Mouse (Mus musculus) CD8-positive naive resting alpha-beta T cell, adult 2 months (primary cell): ENCODE data around the gene Btf3.

Experiments used
- DNase-seq, 2 experiments: peaks; one replicate each; pipeline ENCODE4 v3.0.0; 2022; ENCODE audit warnings: low read depth in 2 of 2, low spot score in 2 of 2

The Btf3 gene

GRCm38 (mm10) chr13:98316480-98317245, at the start of gene Btf3:
Gene Btf3 (minus strand): TSS chr13:98317006.
- peak; percentile 80 to 81 for DNase-seq

DNA sequence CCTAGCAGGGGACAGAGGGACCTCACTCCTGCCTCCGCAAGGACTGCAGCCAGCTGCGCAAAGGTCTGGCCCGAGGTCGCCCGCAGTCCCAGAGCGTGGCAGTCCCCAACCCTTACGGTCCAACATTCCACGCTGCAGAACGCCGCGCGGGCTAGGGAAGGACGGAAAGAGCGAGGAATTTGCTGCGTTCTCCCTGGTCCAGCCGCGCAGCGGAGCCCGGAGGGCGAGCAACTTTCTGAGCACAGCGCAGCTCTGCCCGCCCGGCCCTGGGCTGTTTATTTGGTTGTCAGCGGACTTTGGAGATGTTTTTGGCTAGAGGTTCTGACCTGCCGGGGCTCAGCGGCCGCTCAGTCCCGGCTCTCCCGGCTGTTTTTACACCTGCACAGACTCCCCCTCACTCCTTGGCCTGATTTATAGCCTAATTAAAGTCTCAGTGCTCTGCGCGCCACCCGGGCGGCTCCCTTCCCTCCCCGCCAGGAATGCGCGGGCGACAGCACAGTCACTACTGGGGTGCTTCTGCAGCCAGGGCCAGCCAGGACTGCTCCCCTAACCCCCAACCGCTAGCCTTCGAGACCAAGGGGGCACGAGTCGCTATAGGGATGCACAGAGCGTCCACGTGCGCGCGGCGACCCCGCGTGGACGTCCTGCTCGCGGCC, 49.1 kb upstream of the Btf3 start:
- no peak for DNase-seq

DNA sequence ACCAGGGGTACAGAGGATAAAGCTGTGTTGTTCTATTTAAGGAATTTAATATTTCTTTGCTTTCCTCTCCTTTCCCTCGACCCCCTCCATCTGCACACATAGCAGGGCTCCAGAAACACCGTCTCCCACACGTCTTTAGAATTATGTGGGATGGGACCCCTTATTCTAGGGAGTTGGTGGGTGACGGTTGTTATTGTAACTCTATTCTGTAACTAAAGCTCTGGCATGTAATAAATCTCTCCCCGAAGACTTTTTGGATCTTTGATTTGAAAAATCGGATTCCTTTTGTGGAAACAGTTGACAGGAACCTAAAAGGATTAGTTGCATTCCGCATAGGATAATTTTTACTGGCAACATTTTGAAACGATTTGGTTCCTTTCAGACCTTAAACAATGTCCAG, 48.3 kb upstream of the Btf3 start:
- no peak for DNase-seq

- no peak for DNase-seq
These were observed 46.2 kb upstream of the Btf3 start for GRCm38 (mm10) chr13:98363046-98363445.

- no peak for DNase-seq
These were observed 44.4 kb upstream of the Btf3 start for GRCm38 (mm10) chr13:98361161-98361560.

DNA sequence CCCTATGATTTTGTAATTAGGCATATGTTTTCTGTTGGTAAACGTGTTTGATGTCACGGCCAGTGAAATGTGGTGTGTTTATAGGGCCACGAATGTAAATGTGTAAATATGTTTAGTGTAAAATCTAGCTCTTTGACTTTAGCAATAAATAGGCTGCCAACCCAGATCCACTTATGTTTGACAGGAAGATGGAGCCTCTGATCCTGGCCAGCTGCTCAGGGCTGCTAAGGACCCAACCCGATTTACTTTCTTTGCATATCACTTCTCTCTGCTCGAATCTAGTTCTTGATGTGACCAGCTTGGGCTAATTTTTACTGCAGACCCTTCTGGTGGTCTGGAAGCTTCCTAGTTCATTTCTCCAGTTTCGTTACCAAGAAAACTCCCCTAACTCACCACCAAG, 43.6 kb upstream of the Btf3 start:
- no peak for DNase-seq

DNA sequence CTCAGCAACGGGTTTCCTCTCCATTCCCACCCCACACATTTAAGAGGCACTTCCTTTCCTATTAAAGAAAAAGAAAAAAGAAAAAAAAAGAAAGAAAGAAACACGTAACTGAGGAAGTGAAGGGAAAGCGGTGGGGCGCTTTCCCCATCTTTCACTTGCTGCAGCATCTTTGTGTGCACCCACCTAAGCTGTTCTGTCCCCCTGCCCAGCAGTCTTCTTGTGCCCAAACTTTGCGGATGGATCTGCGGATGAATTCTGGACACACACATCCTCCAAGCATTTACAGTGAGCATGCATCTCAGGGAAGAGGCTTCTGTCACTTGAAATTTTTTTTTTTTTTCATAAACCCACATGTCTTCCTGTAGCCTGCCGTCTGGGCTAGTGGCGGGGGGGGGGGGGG, 42.5 kb upstream of the Btf3 start:
- DNase-seq: no peak

GRCm38 (mm10) chr13:98358424-98359181, 41.8 kb upstream of the Btf3 start:
- no peak for DNase-seq

- no peak for DNase-seq
These were observed 40.9 kb upstream of the Btf3 start for GRCm38 (mm10) chr13:98357433-98358423.

DNA sequence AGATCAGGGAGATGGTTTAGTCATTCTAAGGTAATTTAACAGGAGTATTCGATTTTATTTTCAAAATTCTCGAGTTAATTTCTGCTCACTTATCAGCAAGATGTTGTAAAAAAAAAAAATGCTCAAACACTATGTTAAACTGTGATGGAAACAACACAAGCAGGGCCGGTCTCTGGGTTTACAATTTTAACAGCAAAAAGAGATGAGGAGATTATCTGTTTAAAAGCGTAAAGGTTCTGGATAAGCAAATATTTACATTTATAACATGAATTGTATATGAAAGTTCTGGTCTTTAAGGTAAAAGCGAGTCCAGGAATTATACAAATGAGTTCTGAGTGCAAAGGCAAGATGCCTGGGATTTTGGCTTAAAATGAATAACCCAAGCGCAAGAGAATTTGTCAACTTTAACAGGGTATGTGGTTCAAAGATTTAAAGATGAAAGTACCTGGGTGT, 40.2 kb upstream of the Btf3 start:
- DNase-seq: no peak

GRCm38 (mm10) chr13:98356176-98356972, 39.6 kb upstream of the Btf3 start:
- no peak for DNase-seq

DNA sequence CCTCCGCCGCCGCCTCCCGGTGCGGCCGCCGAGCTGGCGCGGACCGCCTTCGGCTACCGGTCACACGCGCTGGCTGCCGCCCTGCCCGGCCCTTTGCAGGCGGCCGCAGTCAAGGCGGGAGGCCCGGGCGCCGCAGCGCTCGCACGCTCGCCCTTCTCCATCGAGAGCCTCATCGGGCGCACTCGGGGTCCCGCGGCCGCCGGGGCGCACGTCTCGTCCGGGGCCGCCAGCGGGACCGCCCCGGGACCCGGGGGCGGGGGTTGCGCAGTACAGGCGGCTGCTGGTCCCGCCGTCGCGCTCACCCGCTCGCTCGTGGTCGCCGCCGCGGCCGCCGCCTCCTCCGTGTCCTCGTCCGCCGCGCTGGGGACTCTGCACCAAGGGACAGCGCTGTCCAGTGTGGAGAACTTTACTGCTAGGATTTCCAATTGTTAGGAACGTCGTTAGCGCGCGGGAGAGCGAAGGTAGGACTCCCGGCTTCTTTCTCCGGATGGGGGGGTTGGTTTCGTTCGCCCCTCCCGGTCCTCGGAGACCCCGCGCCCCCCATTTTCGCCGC, 38.8 kb upstream of the Btf3 start:
- DNase-seq: no peak

- no peak for DNase-seq
These were observed 38.2 kb upstream of the Btf3 start for GRCm38 (mm10) chr13:98354871-98355558.

DNA sequence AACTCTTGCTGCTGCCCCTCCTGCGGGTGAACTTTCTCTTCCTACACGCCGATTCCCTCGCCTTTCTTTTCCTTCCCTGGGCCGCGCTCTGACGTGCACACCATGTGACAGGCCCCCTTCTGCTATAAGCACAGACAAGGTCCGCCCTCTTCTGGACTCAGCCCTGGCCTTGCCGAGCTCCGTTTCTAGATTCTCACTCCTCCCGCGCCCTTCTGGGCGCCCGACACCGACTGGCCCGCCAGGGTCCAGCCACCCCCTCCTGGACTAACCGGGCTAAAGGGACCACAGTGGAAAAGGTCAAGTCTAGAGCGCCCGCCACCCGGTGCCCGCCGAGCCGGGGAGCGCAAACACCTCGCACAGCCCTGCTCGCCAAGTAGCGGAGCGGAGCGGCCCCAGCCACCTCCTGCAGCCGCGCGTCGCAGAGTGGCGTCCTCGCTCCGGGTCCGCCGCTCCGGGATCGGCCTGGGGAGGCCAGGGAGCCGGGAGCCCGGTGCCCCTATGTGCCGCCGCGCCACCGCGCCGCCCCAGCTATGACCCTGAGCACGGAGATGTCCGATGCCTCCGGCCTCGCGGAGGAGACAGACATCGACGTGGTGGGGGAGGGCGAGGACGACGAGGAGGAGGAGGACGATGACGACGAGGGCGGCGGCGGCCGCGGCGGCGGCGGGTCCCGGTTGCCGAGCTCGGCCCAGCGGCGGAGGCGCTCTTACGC, 37.4 kb upstream of the Btf3 start, which contains the start of gene Foxd1:
Gene Foxd1, plus strand, starts transcription at position 153 of the 712 bp plus-strand sequence.
- DNase-seq: no peak

- no peak for DNase-seq
These were observed 36.9 kb upstream of the Btf3 start for GRCm38 (mm10) chr13:98353709-98354089.

DNA sequence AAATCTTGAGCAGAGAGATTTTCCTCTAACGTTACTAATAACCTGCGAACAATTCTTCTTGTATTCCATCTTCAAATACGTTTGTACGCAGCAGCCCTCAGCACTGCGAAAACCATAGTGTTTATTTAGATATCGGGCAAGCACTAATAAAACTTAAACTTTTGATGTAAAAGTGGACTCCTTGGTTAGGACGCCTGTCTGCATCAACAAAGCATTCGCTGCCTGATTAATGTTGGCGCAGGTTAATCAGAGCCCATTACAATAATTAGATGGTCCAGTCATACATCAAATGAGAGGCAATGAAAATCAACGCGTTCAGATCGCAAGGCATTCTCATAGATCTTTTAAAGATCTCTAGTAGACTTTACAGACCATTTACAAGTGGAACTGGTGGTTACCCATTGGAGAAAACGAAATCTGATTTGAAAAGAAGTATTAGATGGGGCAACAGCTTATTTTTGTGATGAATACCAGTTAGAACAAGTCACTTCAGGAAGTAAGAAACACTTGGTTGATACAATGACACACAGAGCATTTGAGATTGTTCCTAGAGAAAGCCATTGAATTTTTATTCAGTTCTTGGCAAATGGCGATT, 35.7 kb upstream of the Btf3 start:
- no peak for DNase-seq

DNA sequence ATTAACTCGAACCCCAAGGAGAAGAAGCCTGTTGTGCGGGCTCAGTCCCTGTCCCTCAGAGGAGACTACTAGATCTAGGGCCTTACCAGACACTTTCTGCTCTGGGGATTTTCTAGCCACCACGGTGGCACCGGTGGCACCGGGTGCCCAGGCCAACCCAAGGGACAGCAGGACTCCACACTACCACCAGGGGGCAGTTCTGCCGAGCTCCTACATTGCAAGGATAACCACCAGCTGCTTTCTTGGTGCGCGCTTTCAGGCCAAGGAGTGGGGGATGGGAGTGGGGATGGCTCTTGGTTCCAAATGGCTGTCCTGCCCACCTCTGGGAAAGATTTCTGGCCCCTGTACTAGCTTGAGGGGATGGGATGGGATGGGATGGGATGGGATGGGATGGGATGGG, 34.7 kb upstream of the Btf3 start:
- DNase-seq: peak in 1 of 2 experiments; percentile 21

DNA sequence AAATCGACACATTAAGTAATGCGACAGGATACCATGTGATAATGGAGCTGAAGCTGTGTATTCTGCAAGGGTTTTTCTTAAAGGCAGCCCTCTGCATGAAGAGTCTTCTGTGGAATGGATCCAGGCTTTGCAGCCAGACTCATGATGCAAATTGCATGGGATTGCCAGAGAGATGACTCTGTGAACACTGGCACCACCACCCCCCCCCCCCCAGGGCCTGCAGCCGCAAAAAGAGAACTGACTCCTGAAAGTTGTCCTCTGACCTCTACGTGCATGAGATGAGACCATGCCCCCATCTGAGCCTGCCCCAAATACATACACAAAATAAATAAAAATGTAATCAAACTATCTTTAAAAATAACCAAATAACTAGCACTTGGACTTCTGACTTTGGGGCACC, 32.7 kb upstream of the Btf3 start:
- no peak for DNase-seq
